Mouse (Mus musculus): ENCODE measurements at regions not wholly inside any gene's neighbourhood (a gene's known extent, or its start where the extent isn't known, plus 50 kb on each side); places are given as distances from the start of the nearest gene placed in this dataset.

- TF ChIP-seq CTCF (IDR thresholded peaks at IDR 0.05; ENCODE audit: low read depth) (no peak), EP300 (IDR thresholded peaks at IDR 0.05; ENCODE audit: low read depth) (no peak)
Measured at GRCm38 (mm10) chr3:143614004-143614403, 591.0 kb downstream of the Lmo4 start.

All from liver, postnatal 0 days (tissue).